Mouse (Mus musculus) brain, embryonic 14.5 days (tissue): ENCODE data around the gene Zpr1.

Experiments used
- CTCF ChIP-seq: fragments of 200-500 bp; IDR thresholded peaks from 2 replicates; pipeline ENCODE4 v1.5.1; 2012; ENCODE audit warnings: inconsistent platforms, mild to moderate bottlenecking, moderate library complexity, borderline replicate concordance; ENCODE audit not compliant: insufficient read depth, insufficient read length; ENCODE audit errors: extremely low read depth
- POLR2A ChIP-seq: fragments of 200-500 bp; IDR thresholded peaks from 2 replicates; pipeline ENCODE4 v1.6.1; 2012; ENCODE audit warnings: mild to moderate bottlenecking, inconsistent platforms, borderline replicate concordance; ENCODE audit not compliant: poor library complexity, insufficient read depth, insufficient read length, severe bottlenecking; ENCODE audit errors: extremely low read depth

- TF ChIP-seq POLR2A, result no peak
- no peak for TF ChIP-seq CTCF
These were observed 3.7 kb upstream of the Zpr1 start for GRCm38 (mm10) chr9:46269125-46269524.
